Mouse (Mus musculus) lung, embryonic 15.5 days (tissue): ENCODE measurements at regions not wholly inside any gene's neighbourhood (a gene's known extent, or its start where the extent isn't known, plus 50 kb on each side); places are given as distances from the start of the nearest gene placed in this dataset.

Experiments
- ATAC-seq: fragments of 200-750 bp; cut with Nextera tagmentation; 2 replicates; pipeline ENCODE4 v1.8.0; 2017; ENCODE audit warnings: moderate number of reproducible peaks, borderline replicate concordance; ENCODE audit not compliant: low FRiP score, low TSS enrichment; ENCODE audit errors: extremely low read depth
- H3K27ac ChIP-seq: fragments of 300-500 bp; sonication (generic); 2 replicates; pipeline ENCODE4 v1.5.1; 2015; ENCODE audit warnings: moderate library complexity, mild to moderate bottlenecking, inconsistent platforms
- H3K27me3 ChIP-seq: fragments of 300-500 bp; sonication (generic); 2 replicates; pipeline ENCODE4 v1.6.1; 2015; ENCODE audit warnings: inconsistent platforms
- H3K36me3 ChIP-seq: fragments of 300-500 bp; sonication (generic); 2 replicates; pipeline ENCODE4 v1.6.1; 2015; ENCODE audit warnings: inconsistent platforms
- H3K4me1 ChIP-seq: fragments of 300-500 bp; sonication (generic); 2 replicates; pipeline ENCODE4 v1.6.1; 2015; ENCODE audit warnings: inconsistent platforms
- H3K4me2 ChIP-seq: fragments of 300-500 bp; sonication (generic); 2 replicates; pipeline ENCODE4 v1.6.1; 2015; ENCODE audit warnings: inconsistent platforms, mild to moderate bottlenecking, moderate library complexity
- H3K4me3 ChIP-seq: fragments of 300-500 bp; sonication (generic); 2 replicates; pipeline ENCODE4 v1.5.1; 2015; ENCODE audit warnings: mild to moderate bottlenecking, inconsistent platforms
- H3K9ac ChIP-seq: fragments of 300-500 bp; sonication (generic); 2 replicates; pipeline ENCODE4 v1.6.1; 2015; ENCODE audit warnings: inconsistent platforms
- H3K9me3 ChIP-seq: fragments of 300-500 bp; sonication (generic); 2 replicates; pipeline ENCODE4 v1.6.1; 2016; ENCODE audit warnings: inconsistent platforms
- WGBS: fragments of 180-500 bp; shearing (Covaris S2); methylation state at CpG from one replicate; pipeline ENCODE4 v1.1.7; 2015; 5-methylcytosine and 5-hydroxymethylcytosine counted together

DNA sequence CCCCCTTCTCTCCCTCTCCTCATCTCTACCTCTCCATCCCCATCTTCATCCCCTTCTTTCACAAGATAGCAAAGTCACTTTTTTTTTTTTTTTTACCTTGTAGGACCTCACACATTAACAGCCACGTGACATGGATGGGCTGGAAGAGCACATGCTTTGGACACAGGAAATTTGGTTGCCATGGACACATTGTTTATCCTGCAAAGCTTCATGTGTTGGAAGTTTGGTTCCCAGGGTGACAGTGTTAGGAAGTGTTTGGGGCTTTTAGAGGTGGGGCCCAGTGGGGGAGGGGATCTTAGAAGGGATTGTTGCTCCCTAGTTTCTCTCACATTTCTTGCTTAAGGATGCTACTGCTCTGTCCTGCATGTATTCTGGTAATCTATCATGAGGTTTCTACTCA lies 356.5 kb downstream of the Rps15a start:
- Histone ChIP-seq H3K36me3 (no peaks in the 10 kb centered on the region), H3K27me3 (no peaks in the 10 kb centered on the region), H3K4me3 (no peak overlapping the region), H3K9me3 (no peaks in the 10 kb centered on the region), H3K27ac (no peak overlapping the region), H3K4me2 (no peak overlapping the region), H3K9ac (no peak overlapping the region), H3K4me1 (peaks cover 8% of the 10 kb centered on the region)
- no peak for ATAC-seq
- 10% methylated on average over 1 of the region's 1 CpGs for WGBS

GRCm38 (mm10) chr7:117757033-117757432 lies 359.0 kb downstream of the Rps15a start:
- no peak overlapping the region for H3K9ac ChIP-seq
- H3K4me1 ChIP-seq: peaks cover 8% of the 10 kb centered on the region
- H3K9me3 ChIP-seq: no peaks in the 10 kb centered on the region
- no peak overlapping the region for H3K4me2 ChIP-seq
- H3K27ac ChIP-seq: 0 out of 2 replicates have a peak overlapping the region, but pooled peaks have one; percentile 17
- 3% methylated on average over 4 of the region's 4 CpGs for WGBS
- no peaks in the 10 kb centered on the region for H3K27me3 ChIP-seq
- no peaks in the 10 kb centered on the region for H3K36me3 ChIP-seq
- ATAC-seq: 0 out of 2 replicates have a peak, but pooled peaks have one; percentile 44
- H3K4me3 ChIP-seq: no peak overlapping the region

- Histone ChIP-seq H3K9me3 (no peaks in the 10 kb centered on the region), H3K4me3 (no peak overlapping the region), H3K9ac (no peak overlapping the region), H3K36me3 (no peaks in the 10 kb centered on the region), H3K27ac (no peak overlapping the region), H3K4me1 (peaks cover 8% of the 10 kb centered on the region), H3K27me3 (no peaks in the 10 kb centered on the region), H3K4me2 (no peak overlapping the region)
- ATAC-seq: no peak
- WGBS: 65% methylated on average over 5 of the region's 5 CpGs
These were observed 360.2 kb downstream of the Rps15a start for GRCm38 (mm10) chr7:117755830-117756229.

- 58% methylated on average over 5 of the region's 5 CpGs for WGBS
- no peaks in the 10 kb centered on the region for H3K36me3 ChIP-seq
These were observed 362.7 kb downstream of the Rps15a start for GRCm38 (mm10) chr7:117753296-117753695.

GRCm38 (mm10) chr7:117752302-117753185 lies 363.4 kb downstream of the Rps15a start:
- Histone ChIP-seq H3K4me3 (no peak overlapping the region), H3K4me1 (peaks cover 5% of the 10 kb centered on the region), H3K27me3 (no peaks in the 10 kb centered on the region), H3K9me3 (no peaks in the 10 kb centered on the region), H3K4me2 (no peak overlapping the region), H3K9ac (no peak overlapping the region), H3K27ac (no peak overlapping the region), H3K36me3 (no peaks in the 10 kb centered on the region)
- no peak for ATAC-seq
- 38% methylated on average over 12 of the region's 12 CpGs for WGBS

More at GRCm38 (mm10) chr7:117753296-117753695, 362.7 kb downstream of the Rps15a start:
- no peak for ATAC-seq
- H3K27me3 ChIP-seq: no peaks in the 10 kb centered on the region
- H3K4me3 ChIP-seq: no peak overlapping the region
- H3K4me2 ChIP-seq: no peak overlapping the region
- H3K9me3 ChIP-seq: no peaks in the 10 kb centered on the region
- H3K4me1 ChIP-seq: peaks cover 8% of the 10 kb centered on the region
- H3K27ac ChIP-seq: no peak overlapping the region
- H3K9ac ChIP-seq: no peak overlapping the region

- no peak overlapping the region for H3K9ac ChIP-seq
- no peak overlapping the region for H3K4me3 ChIP-seq
- H3K36me3 ChIP-seq: no peaks in the 10 kb centered on the region
- WGBS: 74% methylated on average over 4 of the region's 4 CpGs
- no peak overlapping the region for H3K27ac ChIP-seq
- ATAC-seq: no peak
- H3K27me3 ChIP-seq: no peaks in the 10 kb centered on the region
- no peaks in the 10 kb centered on the region for H3K9me3 ChIP-seq
- H3K4me2 ChIP-seq: no peak overlapping the region
- H3K4me1 ChIP-seq: no peaks in the 10 kb centered on the region; the same call in 1 of the 2 replicates
These were observed 367.2 kb downstream of the Xylt1 start for GRCm38 (mm10) chr7:117747991-117748390.

GRCm38 (mm10) chr7:117746393-117746792 lies 365.6 kb downstream of the Xylt1 start:
- ATAC-seq: no peak
- H3K4me1 ChIP-seq: no peaks in the 10 kb centered on the region
- H3K4me3 ChIP-seq: no peak overlapping the region
- H3K27me3 ChIP-seq: no peaks in the 10 kb centered on the region
- 87% methylated on average over 4 of the region's 4 CpGs for WGBS
- H3K4me2 ChIP-seq: no peak overlapping the region
- H3K27ac ChIP-seq: no peak overlapping the region
- H3K36me3 ChIP-seq: no peaks in the 10 kb centered on the region
- H3K9ac ChIP-seq: no peak overlapping the region
- H3K9me3 ChIP-seq: no peaks in the 10 kb centered on the region

DNA sequence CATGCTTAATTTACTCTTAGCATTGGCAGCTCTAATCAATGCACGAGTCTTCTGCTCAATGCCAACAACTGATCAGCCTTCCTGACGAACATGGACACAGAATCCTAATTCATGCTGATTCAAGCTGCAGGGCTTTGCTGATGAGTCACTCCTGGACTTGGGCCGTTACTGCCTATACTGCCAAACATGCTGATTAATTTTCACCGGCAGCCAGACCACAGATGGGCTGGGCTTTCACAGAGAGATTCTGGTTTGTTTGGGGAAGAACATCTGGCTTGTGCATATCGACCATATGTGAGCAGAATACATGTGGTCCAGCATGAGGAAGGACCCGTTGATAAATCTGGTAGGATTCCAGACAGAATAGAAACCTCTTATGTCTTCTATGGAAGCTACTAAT lies 358.9 kb downstream of the Xylt1 start:
- WGBS: 42% methylated on average over 6 of the region's 6 CpGs
- ATAC-seq: peak; percentile 57; the same call in 1 of the 2 replicates

DNA sequence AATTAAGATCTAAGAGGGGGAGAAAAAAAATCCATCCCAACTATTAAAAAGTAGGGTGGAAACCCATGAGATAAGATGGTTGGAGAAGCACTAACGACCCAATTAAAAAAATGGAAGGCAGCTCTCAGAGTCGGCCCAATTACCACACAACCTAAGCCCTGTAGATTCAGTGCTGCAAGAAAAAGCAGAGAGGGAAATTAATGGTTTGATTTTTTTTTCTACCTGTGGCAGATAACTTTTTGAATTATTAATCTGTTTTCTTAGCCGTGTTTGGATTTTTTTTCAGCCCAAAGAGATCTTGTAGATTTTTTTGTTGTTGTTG lies 354.9 kb downstream of the Xylt1 start:
- H3K9me3 ChIP-seq: no peaks in the 10 kb centered on the region
- no peaks in the 10 kb centered on the region for H3K4me1 ChIP-seq
- 78% methylated on average over 3 of the region's 3 CpGs for WGBS
- no peak for ATAC-seq
- no peak overlapping the region for H3K4me3 ChIP-seq
- no peak overlapping the region for H3K9ac ChIP-seq
- no peaks in the 10 kb centered on the region for H3K36me3 ChIP-seq
- H3K4me2 ChIP-seq: no peak overlapping the region
- H3K27ac ChIP-seq: no peak overlapping the region
- H3K27me3 ChIP-seq: no peaks in the 10 kb centered on the region

More for the DNA sequence above, 358.9 kb downstream of the Xylt1 start:
- Histone ChIP-seq H3K4me2 (no peak overlapping the region), H3K9me3 (no peaks in the 10 kb centered on the region), H3K27me3 (no peaks in the 10 kb centered on the region), H3K9ac (no peak overlapping the region), H3K27ac (no peak overlapping the region), H3K4me3 (no peak overlapping the region), H3K4me1 (no peaks in the 10 kb centered on the region), H3K36me3 (no peaks in the 10 kb centered on the region)

GRCm38 (mm10) chr7:117734994-117735698 lies 354.4 kb downstream of the Xylt1 start:
- 90% methylated on average over 7 of the region's 7 CpGs for WGBS
- Histone ChIP-seq H3K4me3 (no peak overlapping the region), H3K4me2 (no peak overlapping the region), H3K9me3 (no peaks in the 10 kb centered on the region), H3K4me1 (no peaks in the 10 kb centered on the region), H3K27me3 (no peaks in the 10 kb centered on the region), H3K27ac (no peak overlapping the region), H3K9ac (no peak overlapping the region), H3K36me3 (no peaks in the 10 kb centered on the region)
- ATAC-seq: no peak

GRCm38 (mm10) chr7:117729067-117729466 lies 348.3 kb downstream of the Xylt1 start:
- no peak for ATAC-seq
- 66% methylated on average over 4 of the region's 4 CpGs for WGBS
- no peaks in the 10 kb centered on the region for H3K36me3 ChIP-seq

More at GRCm38 (mm10) chr7:117729067-117729466, 348.3 kb downstream of the Xylt1 start:
- Histone ChIP-seq H3K4me1 (no peaks in the 10 kb centered on the region), H3K9ac (no peak overlapping the region), H3K4me2 (no peak overlapping the region), H3K27ac (no peak overlapping the region), H3K27me3 (no peaks in the 10 kb centered on the region), H3K9me3 (no peaks in the 10 kb centered on the region), H3K4me3 (no peak overlapping the region)
